In the genomic region with DNA sequence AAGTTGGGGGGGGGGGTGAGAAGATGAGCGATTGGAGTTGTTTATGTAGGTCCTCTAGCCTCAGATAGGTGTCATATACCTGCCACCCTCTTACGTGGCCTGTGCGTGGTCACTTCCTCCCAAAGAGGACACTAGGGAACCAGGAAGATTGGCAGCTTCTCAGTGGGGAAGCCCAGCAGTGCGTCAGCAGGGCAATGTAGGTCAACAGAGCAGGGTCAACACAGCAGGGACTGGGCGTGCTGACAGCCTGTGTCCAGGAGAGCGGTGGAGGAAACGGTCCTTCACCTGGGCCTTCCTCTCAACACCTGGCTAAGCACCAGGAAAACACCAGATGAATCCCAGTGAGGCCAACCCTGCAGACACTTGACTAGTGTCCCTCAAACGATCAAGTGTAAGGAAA, we compare ENCODE assay signal across 12 mouse cellular contexts.
DNase-seq lines count a peak whose midpoint lies in the region; ATAC-seq lines count a peak whose summit lies in the region.
"Had no signal": no experiment of that assay in that cellular context is flagged by ENCODE, and none has a peak within 500 bp of the region (broad histone marks: within the 10 kb centered on the region; RNA-seq: fewer than 3 reads in every experiment).

No protein-coding gene starts in this region.

- 0 out of 2 replicates have a peak overlapping the region, but pooled peaks have one; percentile 17 for H3K27ac ChIP-seq in midbrain, embryonic 10.5 days (replicated peaks)
- H3K27ac ChIP-seq in midbrain, embryonic 15.5 days, result no peak overlapping the region
- H3K27ac ChIP-seq in kidney, embryonic 14.5 days (ENCODE audit: low read depth, low read length), result no peak overlapping the region
- H3K27ac ChIP-seq in liver, embryonic 15.5 days (replicated peaks), result no peak overlapping the region
- H3K27ac ChIP-seq: hindbrain, embryonic 15.5 days; neural tube, embryonic 13.5 days had no signal

- H3K4me1 ChIP-seq in midbrain, embryonic 10.5 days, result peaks cover 14% of the 10 kb centered on the region
- H3K4me1 ChIP-seq in midbrain, embryonic 15.5 days, result no peaks in the 10 kb centered on the region
- peaks cover 3% of the 10 kb centered on the region; the same call in 1 of the 2 replicates for H3K4me1 ChIP-seq in kidney, embryonic 14.5 days (ENCODE audit: control insufficient read depth, insufficient read depth, low read length)
- H3K4me1 ChIP-seq in liver, embryonic 15.5 days (replicated peaks), result no peaks in the 10 kb centered on the region
- H3K4me1 ChIP-seq: heart, embryonic 12.5 days; megakaryocyte, embryonic 14.5 days had no signal

- H3K4me2 ChIP-seq in midbrain, embryonic 15.5 days, result no peak overlapping the region
- H3K4me2 ChIP-seq in kidney, embryonic 14.5 days (replicated peaks; ENCODE audit: low read depth, low read length), result no peak overlapping the region
- no peak overlapping the region for H3K4me2 ChIP-seq in liver, embryonic 15.5 days
- H3K4me2 ChIP-seq: heart, embryonic 12.5 days; hindbrain, embryonic 15.5 days; neural tube, embryonic 13.5 days had no signal

- H3K9ac ChIP-seq in midbrain, embryonic 15.5 days, result no peak overlapping the region
- no peak overlapping the region for H3K9ac ChIP-seq in kidney, embryonic 14.5 days (ENCODE audit: low read depth, low read length)
- no peak overlapping the region for H3K9ac ChIP-seq in liver, embryonic 15.5 days
- H3K9ac ChIP-seq: heart, embryonic 12.5 days; hindbrain, embryonic 15.5 days; neural tube, embryonic 13.5 days had no signal

- no peaks in the 10 kb centered on the region for H3K27me3 ChIP-seq in midbrain, embryonic 10.5 days (ENCODE audit: low read depth, poor library complexity, severe bottlenecking)
- H3K27me3 ChIP-seq in midbrain, embryonic 15.5 days (replicated peaks), result no peaks in the 10 kb centered on the region
- no peaks in the 10 kb centered on the region; the same call in 1 of the 2 replicates for H3K27me3 ChIP-seq in kidney, embryonic 14.5 days (ENCODE audit: control insufficient read depth, insufficient read depth, low read length)
- H3K27me3 ChIP-seq in liver, embryonic 15.5 days, result no peaks in the 10 kb centered on the region
- H3K27me3 ChIP-seq: hindbrain, embryonic 15.5 days; neural tube, embryonic 13.5 days had no signal

- no peak for DNase-seq in midbrain, embryonic 10.5 days (ENCODE audit: low spot score)
- peak; percentile 46 for DNase-seq in yolk sac, embryonic 10.5 days (ENCODE audit: low spot score)
- DNase-seq in adipocyte (ENCODE audit: low spot score), result no peak
- no peak for DNase-seq in layer of hippocampus, postnatal 36 days

- no peaks in the 10 kb centered on the region for H3K9me3 ChIP-seq in midbrain, embryonic 10.5 days (replicated peaks)
- no peaks in the 10 kb centered on the region for H3K9me3 ChIP-seq in midbrain, embryonic 15.5 days
- H3K9me3 ChIP-seq in kidney, embryonic 14.5 days (ENCODE audit: control insufficient read depth, low read length), result no peaks in the 10 kb centered on the region
- H3K9me3 ChIP-seq in liver, embryonic 15.5 days (replicated peaks), result no peaks in the 10 kb centered on the region
- H3K9me3 ChIP-seq: heart, embryonic 12.5 days; hindbrain, embryonic 15.5 days; megakaryocyte, embryonic 14.5 days; neural tube, embryonic 13.5 days had no signal

- 55% methylated on average over 8 of the region's 8 CpGs for WGBS in midbrain, embryonic 10.5 days
- 49% methylated on average over 8 of the region's 8 CpGs for WGBS in midbrain, embryonic 15.5 days
- 18% methylated on average over 8 of the region's 8 CpGs for WGBS in kidney, embryonic 14.5 days
- WGBS in liver, embryonic 15.5 days (ENCODE audit: insufficient replicate concordance), result 48% methylated on average over 8 of the region's 8 CpGs

- no peaks in the 10 kb centered on the region for H3K36me3 ChIP-seq in midbrain, embryonic 10.5 days
- no peaks in the 10 kb centered on the region for H3K36me3 ChIP-seq in midbrain, embryonic 15.5 days (replicated peaks)
- no peaks in the 10 kb centered on the region for H3K36me3 ChIP-seq in kidney, embryonic 14.5 days (ENCODE audit: control insufficient read depth, insufficient read depth, low read length)
- H3K36me3 ChIP-seq in liver, embryonic 15.5 days (replicated peaks), result no peaks in the 10 kb centered on the region
- H3K36me3 ChIP-seq: heart, embryonic 12.5 days; hindbrain, embryonic 15.5 days; neural tube, embryonic 13.5 days had no signal

- no peak for ATAC-seq in midbrain, embryonic 15.5 days (replicated peaks)
- peak; percentile 55 for ATAC-seq in kidney, embryonic 14.5 days (ENCODE audit: low FRiP score, low TSS enrichment)
- peak; percentile 83 for ATAC-seq in liver, embryonic 15.5 days (ENCODE audit: insufficient read depth)
- ATAC-seq: forebrain, embryonic 14.5 days had no signal

- H3K4me3 ChIP-seq in midbrain, embryonic 10.5 days, result no peak overlapping the region
- no peak overlapping the region for H3K4me3 ChIP-seq in midbrain, embryonic 15.5 days
- H3K4me3 ChIP-seq in kidney, embryonic 14.5 days (ENCODE audit: low read length), result no peak overlapping the region
- no peak overlapping the region for H3K4me3 ChIP-seq in liver, embryonic 15.5 days (replicated peaks)
- H3K4me3 ChIP-seq: heart, embryonic 12.5 days; hindbrain, embryonic 15.5 days; megakaryocyte, embryonic 14.5 days; neural tube, embryonic 13.5 days had no signal
